Mouse (Mus musculus) neutrophil, adult 5-6 weeks (primary cell): Measurements from ENCODE around the gene Slit3. TPM values are rescaled to one million over a fixed set of nuclear protein-coding genes. Genes with fewer than 3 reads are reported as not detected.

Experiments
- ATAC-seq: fragments of 151-379, 151-347 bp; 2 replicates; pipeline ENCODE4 v1.8.0; 2017; ENCODE audit warnings: mild to moderate bottlenecking, moderate TSS enrichment; ENCODE audit not compliant: insufficient number of reproducible peaks, poor library complexity, low FRiP score, severe bottlenecking; ENCODE audit errors: extremely low read depth
- total RNA-seq: library from RNA; stranded (forward); fragments of 200-1000 nt; gene quantifications from 2 replicates; pipeline ENCODE4 v1.2.3, GENCODE M21; 2017

Slit3 gene
- total RNA-seq, 1 experiment from 2014 or later, result not detected

GRCm38 (mm10) chr11:35251910-35252309, 130.9 kb downstream of the Slit3 start:
- ATAC-seq, result no peak

DNA sequence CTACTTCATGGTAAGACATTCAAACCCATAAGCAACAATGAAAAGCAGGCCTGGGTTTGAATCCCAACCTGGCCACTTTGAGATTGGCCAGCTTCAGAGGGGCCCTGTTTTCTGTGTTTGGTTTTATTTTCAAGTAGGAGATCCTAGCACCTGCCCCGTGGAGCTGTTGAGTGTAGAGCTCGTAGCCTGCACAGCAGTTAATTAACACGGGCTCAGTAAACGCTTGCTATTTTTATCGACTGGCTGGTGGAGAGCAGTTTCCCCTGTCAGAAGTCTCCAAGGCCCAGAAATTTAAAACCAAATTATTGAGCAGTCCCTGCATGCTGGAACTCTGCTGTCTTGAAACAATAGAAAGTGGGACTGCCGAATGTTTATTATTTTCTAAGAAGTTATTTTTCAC, 136.3 kb downstream of the Slit3 start:
- ATAC-seq, result no peak

GRCm38 (mm10) chr11:35261562-35262087, 140.6 kb downstream of the Slit3 start:
- no peak for ATAC-seq

GRCm38 (mm10) chr11:35262289-35262941, 141.4 kb downstream of the Slit3 start:
- no peak for ATAC-seq

DNA sequence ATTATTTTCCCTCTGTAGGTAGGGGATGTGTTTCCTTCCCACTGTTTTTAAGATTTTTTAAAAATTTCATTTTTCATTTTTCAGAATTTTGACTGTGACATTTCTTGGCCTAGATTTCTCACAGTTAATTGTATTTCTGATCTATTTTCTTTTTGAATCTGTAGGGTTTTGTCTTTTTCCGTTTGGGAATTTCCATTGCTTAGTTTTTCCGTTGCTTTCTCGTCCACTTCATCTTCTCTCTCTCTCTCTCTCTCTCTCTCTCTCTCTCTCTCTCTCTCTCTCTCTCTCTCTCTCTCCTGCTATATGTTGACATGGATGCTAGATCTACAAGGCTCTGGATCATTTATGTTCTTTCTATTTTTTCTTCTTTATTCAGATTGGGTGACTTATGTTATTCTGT, 143.7 kb downstream of the Slit3 start:
- ATAC-seq, result no peak

DNA sequence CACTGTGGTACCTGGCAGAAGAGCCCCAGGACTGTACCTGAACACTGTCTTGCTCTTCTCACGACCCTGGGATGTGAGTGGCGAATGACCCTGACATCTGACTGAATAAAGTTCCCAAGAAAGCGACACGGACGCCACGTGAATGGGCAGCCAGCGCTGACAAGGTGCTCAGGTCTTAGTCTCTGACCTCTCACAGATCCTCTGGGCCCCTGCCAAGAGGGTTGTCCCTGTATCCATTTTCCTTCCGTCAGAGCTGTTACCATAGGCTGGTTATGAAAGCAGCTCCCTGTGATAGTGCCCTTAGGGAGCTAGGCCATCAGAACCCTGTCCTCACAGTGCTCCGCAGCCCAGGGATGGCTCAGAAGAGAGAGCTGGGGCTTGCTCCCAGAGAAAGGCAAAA, 149.4 kb downstream of the Slit3 start:
- no peak for ATAC-seq

DNA sequence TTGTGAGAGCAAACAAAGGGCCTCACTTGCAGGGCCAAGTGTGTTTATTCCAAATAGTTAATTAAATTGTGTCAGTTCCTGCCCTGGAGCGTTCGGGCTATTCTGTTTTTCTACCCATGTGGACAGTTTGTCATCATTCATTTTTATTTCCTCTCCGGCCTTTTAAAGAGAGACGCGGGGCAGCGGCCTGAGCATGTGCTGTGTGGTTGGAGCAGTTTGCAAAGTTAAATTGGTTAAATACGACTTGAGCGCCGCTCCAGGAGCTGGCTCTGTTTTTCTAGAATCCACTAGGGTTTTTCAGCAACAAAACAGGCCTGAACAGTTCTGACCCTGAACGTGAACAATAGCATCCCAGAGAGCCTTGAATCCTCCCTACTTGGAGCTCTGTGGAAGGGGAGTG, 152.4 kb downstream of the Slit3 start:
- ATAC-seq, result no peak

DNA sequence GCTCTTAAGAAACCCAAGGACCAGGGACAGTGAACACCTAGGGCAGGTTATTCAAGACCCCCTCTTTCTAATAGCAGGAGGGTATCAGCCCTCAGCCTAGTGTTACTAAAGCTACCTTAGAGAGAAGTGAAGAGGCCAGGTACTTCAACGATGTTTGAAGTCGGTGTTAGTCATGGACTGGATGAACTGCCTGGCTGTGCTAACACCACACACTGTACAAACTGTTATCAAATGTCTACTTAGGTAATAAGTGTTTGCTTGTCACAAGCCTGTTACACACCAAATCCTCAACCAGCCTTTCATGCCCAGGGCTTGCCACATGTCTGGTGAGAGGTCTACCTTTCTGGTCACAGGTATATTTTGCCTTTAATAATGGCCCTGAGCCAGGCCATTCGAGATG, 153.0 kb downstream of the Slit3 start:
- ATAC-seq, result no peak

GRCm38 (mm10) chr11:35275300-35275699, 154.3 kb downstream of the Slit3 start:
- ATAC-seq, result no peak

DNA sequence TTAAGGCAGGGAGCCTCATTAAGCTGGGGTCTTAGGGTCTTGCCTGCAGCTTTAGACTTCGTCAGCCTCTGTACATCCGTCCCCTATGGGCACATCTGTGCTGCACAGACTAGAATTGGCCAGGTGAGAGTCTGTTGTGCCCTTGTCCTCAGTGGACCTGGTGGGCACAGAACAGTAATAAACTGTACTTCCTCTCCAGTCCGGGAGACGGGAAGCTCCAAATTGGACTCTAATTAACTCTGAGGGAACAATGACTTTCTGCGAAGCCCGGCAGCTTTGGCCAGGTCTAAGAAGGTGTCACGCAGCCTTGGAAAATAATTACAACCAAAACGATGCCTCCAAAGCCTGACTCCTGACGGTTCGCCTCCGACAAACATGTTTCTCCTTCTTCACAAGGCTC, 155.0 kb downstream of the Slit3 start:
- ATAC-seq, result no peak

- no peak for ATAC-seq
Observed at GRCm38 (mm10) chr11:35278128-35278769, 157.2 kb downstream of the Slit3 start.

DNA sequence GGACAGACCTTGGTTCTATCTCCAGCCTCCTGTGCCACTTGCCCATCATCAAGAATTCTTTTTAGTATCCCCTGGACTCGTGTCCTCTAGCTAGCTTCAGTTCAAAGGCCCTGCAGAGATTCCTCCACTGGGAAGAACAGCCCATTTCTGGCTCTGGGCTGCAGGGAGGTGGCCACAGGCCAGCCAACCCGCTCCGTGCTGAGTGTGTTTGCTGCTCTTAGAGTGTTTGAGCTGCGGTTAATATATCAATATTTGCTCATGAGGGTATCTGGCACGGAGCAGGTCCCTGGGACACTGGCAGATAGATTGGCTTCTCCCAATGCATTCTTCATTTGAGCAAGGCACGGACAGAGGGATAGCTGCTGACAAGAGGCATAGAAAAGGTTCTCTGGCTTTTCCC, 159.8 kb downstream of the Slit3 start:
- no peak for ATAC-seq

GRCm38 (mm10) chr11:35282001-35282632, 161.1 kb downstream of the Slit3 start:
- no peak for ATAC-seq

DNA sequence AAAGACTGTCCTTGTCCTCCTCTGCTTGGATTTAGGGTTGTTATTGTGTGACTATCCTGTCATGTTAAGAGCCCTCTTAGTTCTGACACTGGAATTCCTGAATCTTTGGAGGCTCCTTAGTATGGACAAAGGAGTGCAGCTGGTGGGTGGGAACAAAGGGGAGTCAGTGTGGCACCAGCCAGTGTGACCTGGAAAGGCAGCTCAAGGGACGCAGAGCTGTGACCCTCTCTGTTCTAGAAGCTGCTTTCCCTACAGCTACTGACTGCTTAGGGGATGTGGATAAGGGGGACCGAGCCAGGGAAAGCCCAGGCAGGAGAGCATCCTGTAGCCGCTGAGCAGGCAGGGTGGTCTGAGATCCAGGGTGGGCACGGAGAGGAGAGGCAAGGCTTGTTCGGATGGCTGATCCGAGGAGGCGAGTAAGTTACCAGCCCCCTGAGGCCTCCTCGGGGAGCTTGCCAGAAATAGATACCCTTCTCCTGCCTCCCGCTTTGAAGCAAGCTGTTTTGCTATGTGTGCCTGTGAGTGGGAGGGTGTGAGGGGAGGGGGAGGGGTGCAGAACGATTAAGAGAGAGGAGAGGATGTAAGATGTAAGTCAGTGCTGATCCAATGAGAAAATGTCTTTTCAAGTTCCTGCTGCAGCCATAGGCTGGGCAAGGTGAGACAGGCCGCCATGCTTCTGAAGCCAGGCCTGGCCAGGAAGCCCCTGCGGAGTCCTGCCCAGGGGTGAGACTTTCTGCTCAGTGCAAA, 162.0 kb downstream of the Slit3 start:
- no peak for ATAC-seq

- ATAC-seq, result no peak
Observed at GRCm38 (mm10) chr11:35283767-35284166, 162.7 kb downstream of the Slit3 start.

DNA sequence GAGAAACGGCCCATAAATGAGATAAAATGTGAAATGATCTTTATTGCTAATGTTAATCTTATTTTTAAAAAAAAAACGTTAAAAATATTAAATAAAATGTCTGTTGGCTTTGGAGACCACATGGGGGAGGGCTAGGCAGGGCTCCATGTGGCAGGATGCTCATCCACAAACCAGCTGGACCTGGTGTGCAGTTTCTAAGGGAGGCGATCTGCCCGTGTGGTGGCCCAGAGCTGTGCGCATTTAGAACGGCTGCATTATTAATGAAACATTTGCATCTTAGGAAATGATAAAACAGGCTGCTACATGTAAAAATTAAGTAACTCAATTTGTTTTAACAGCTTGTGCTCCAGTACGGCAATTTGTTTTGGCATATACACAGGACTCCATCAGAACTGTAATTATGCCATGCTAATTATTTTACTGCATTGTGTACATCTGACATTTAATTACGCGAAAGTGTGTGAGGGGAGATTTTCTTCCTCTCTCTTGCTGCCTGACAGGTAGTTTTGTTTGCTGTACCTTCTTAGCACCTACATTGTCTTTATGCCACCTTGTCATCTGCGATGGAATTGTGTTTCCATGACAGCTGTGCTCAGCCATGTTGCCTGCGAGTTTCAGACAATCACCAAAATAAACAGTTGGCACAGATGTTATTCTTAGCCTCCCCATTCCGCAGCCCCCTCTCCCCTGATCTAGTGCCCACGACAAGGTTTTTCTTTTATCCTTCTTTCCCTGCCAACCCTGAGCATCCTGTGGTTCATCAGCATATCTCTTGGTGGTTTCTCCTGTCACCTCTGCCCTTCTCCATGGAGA, 165.8 kb downstream of the Slit3 start:
- no peak for ATAC-seq

DNA sequence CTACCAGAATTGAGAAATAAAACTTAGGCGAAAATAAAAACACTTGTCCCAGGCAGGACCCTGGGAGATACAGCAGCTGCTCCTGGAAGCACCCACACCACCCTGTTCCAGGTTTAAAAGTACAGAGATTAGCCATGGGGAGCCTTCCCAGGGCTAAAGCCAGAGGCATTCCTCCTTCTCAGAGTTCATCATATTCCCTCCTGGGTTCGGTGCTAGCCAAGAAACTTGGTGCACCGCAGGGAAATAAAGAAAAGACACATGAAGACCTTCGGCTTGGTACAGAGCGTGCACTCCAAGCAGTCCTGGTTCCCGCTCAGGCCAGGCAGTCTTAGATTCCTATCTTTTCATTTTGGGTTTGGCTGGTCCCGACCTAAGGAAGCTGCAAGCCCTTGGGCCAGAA, 167.0 kb downstream of the Slit3 start:
- ATAC-seq, result no peak

- no peak for ATAC-seq
Observed at GRCm38 (mm10) chr11:35288761-35289278, 167.8 kb downstream of the Slit3 start.
